In genomic region chr7:55974429-55974828, GRCm38 (mm10) we compare ENCODE assay signal across 13 mouse cellular contexts. TPM values are rescaled to one million over a fixed set of nuclear protein-coding genes. Genes with fewer than 3 reads are reported as not detected.
DNase-seq lines count a peak whose midpoint lies in the region; ATAC-seq and TF ChIP-seq lines count a peak whose summit lies in the region.
"Had no signal": no experiment of that assay in that cellular context is flagged by ENCODE, and none has a peak within 500 bp of the region (broad histone marks: within the 10 kb centered on the region; RNA-seq: fewer than 3 reads in every experiment).

No protein-coding gene starts in this region.

- H3K27me3 ChIP-seq in heart, adult 2 months (ENCODE audit: control insufficient read depth, insufficient read depth, low read length) = no peaks in the 10 kb centered on the region
- no peaks in the 10 kb centered on the region for H3K27me3 ChIP-seq in midbrain, postnatal 0 days (ENCODE audit: insufficient read depth, low read length)
- no peaks in the 10 kb centered on the region for H3K27me3 ChIP-seq in midbrain, embryonic 14.5 days (ENCODE audit: control insufficient read depth, insufficient read depth, low read length)
- H3K27me3 ChIP-seq in stomach, postnatal 0 days (ENCODE audit: control insufficient read depth, insufficient read depth, low read length) = no peaks in the 10 kb centered on the region
- H3K27me3 ChIP-seq: intestine, embryonic 15.5 days had no signal

- TF ChIP-seq POLR2A in heart, adult 2 months (IDR thresholded peaks at IDR 0.05; ENCODE audit: insufficient read depth, low read depth, low read length) = no peak
- no peak for TF ChIP-seq POLR2A in bone marrow, adult 2 months (IDR thresholded peaks at IDR 0.05; ENCODE audit: borderline replicate concordance, control insufficient read depth, low read depth, low read length)

- no peak overlapping the region for H3K4me2 ChIP-seq in midbrain, postnatal 0 days (ENCODE audit: low read depth, low read length, poor library complexity, severe bottlenecking)
- no peak overlapping the region for H3K4me2 ChIP-seq in midbrain, embryonic 14.5 days (ENCODE audit: low read length)
- H3K4me2 ChIP-seq in stomach, postnatal 0 days (replicated peaks; ENCODE audit: low read depth) = no peak overlapping the region
- H3K4me2 ChIP-seq: intestine, embryonic 15.5 days had no signal

- H3K79me2 ChIP-seq in heart, adult 2 months (replicated peaks; ENCODE audit: control insufficient read depth, insufficient read depth, low read length) = no peaks in the 10 kb centered on the region

- no peak overlapping the region for H3K27ac ChIP-seq in heart, adult 2 months
- H3K27ac ChIP-seq in midbrain, postnatal 0 days (ENCODE audit: low read depth, low read length) = no peak overlapping the region
- no peak overlapping the region for H3K27ac ChIP-seq in midbrain, embryonic 14.5 days (replicated peaks; ENCODE audit: low read depth, low read length)
- H3K27ac ChIP-seq in bone marrow, adult 2 months (ENCODE audit: control insufficient read depth, insufficient read depth, low read depth, low read length, poor library complexity) = no peak overlapping the region
- no peak overlapping the region for H3K27ac ChIP-seq in stomach, postnatal 0 days (replicated peaks)
- H3K27ac ChIP-seq: intestine, embryonic 15.5 days had no signal

- WGBS in heart, adult 2 months = 91% methylated on average over 2 of the region's 2 CpGs
- 100% methylated on average over 2 of the region's 2 CpGs for WGBS in midbrain, postnatal 0 days
- 95% methylated on average over 2 of the region's 2 CpGs for WGBS in midbrain, embryonic 14.5 days
- 97% methylated on average over 2 of the region's 2 CpGs for WGBS in bone marrow, adult 2 months
- WGBS in stomach, postnatal 0 days = 100% methylated on average over 2 of the region's 2 CpGs

- H3K9ac ChIP-seq in heart, adult 2 months (ENCODE audit: low read depth, low read length) = no peak overlapping the region
- H3K9ac ChIP-seq in midbrain, postnatal 0 days (replicated peaks; ENCODE audit: low read length, poor library complexity, severe bottlenecking) = no peak overlapping the region
- H3K9ac ChIP-seq in midbrain, embryonic 14.5 days (replicated peaks; ENCODE audit: low read length) = no peak overlapping the region
- no peak overlapping the region for H3K9ac ChIP-seq in stomach, postnatal 0 days (ENCODE audit: low read length)
- H3K9ac ChIP-seq: intestine, embryonic 15.5 days had no signal

- peak; percentile 32 for TF ChIP-seq CTCF in heart, adult 2 months (IDR thresholded peaks at IDR 0.05)
- peak; percentile 32; the same call in 1 of the 2 replicates for TF ChIP-seq CTCF in midbrain, postnatal 0 days (IDR thresholded peaks at IDR 0.05)
- TF ChIP-seq CTCF in bone marrow, adult 2 months (IDR thresholded peaks at IDR 0.05; ENCODE audit: control insufficient read depth, insufficient read depth, low read length) = peak; percentile 22; the same call in 1 of the 2 replicates
- TF ChIP-seq CTCF in stomach, postnatal 0 days (IDR thresholded peaks at IDR 0.05; ENCODE audit: low read depth) = peak; percentile 42

- intact Hi-C loops in heart, adult 2 months (cut with DNase I) = no loop called here
- intact Hi-C loops in heart, postnatal 25 days (cut with DNase I) = no loop called here

- TF ChIP-seq EP300 in heart, adult 2 months (IDR thresholded peaks at IDR 0.05; ENCODE audit: insufficient read depth, low read depth, low read length) = no peak
- no peak for TF ChIP-seq EP300 in stomach, postnatal 0 days (optimal IDR thresholded peaks at IDR 0.05)

- H3K9me3 ChIP-seq in midbrain, postnatal 0 days (ENCODE audit: low read length) = no peaks in the 10 kb centered on the region
- no peaks in the 10 kb centered on the region for H3K9me3 ChIP-seq in midbrain, embryonic 14.5 days (ENCODE audit: control insufficient read depth, low read length)
- no peaks in the 10 kb centered on the region for H3K9me3 ChIP-seq in stomach, postnatal 0 days (ENCODE audit: control insufficient read depth, low read length)
- H3K9me3 ChIP-seq: intestine, embryonic 15.5 days had no signal

- H3K4me1 ChIP-seq in heart, adult 2 months (ENCODE audit: control insufficient read depth, insufficient read depth, low read length) = no peaks in the 10 kb centered on the region
- H3K4me1 ChIP-seq in midbrain, postnatal 0 days (ENCODE audit: insufficient read depth, low read length) = no peaks in the 10 kb centered on the region
- H3K4me1 ChIP-seq in midbrain, embryonic 14.5 days (ENCODE audit: control insufficient read depth, insufficient read depth, low read length) = no peaks in the 10 kb centered on the region
- peaks cover 1% of the 10 kb centered on the region for H3K4me1 ChIP-seq in bone marrow, adult 2 months (ENCODE audit: control insufficient read depth, insufficient read depth, low read length)
- H3K4me1 ChIP-seq in stomach, postnatal 0 days (replicated peaks; ENCODE audit: control insufficient read depth, insufficient read depth) = no peaks in the 10 kb centered on the region
- H3K4me1 ChIP-seq: intestine, embryonic 15.5 days had no signal

- ATAC-seq in midbrain, postnatal 0 days (ENCODE audit: low FRiP score) = no peak
- ATAC-seq in midbrain, embryonic 14.5 days (ENCODE audit: low FRiP score, low TSS enrichment) = no peak
- no peak for ATAC-seq in stomach, postnatal 0 days (ENCODE audit: low FRiP score, low TSS enrichment)
- ATAC-seq: activated CD4-positive, CD25-positive, alpha-beta regulatory T cell, adult 4 months; intestine, embryonic 15.5 days had no signal

- no peak for DNase-seq in heart, adult 2 months
- no peak for DNase-seq in heart, postnatal 25 days (ENCODE audit: low spot score)
- DNase-seq in midbrain, postnatal 0 days (ENCODE audit: low spot score) = no peak
- DNase-seq in midbrain, embryonic 14.5 days = no peak
- no peak for DNase-seq in stomach, postnatal 0 days (ENCODE audit: low spot score)
- DNase-seq in cerebellum, postnatal 25 days = no peak
- no peak for DNase-seq in kidney, adult 9 months
- DNase-seq: cerebellum, adult 2 months; heart, adult 18-20 months; heart, postnatal 14 days had no signal

- no peak overlapping the region for H3K4me3 ChIP-seq in heart, adult 2 months
- no peak overlapping the region for H3K4me3 ChIP-seq in midbrain, postnatal 0 days (ENCODE audit: low read depth, low read length)
- no peak overlapping the region for H3K4me3 ChIP-seq in midbrain, embryonic 14.5 days (replicated peaks; ENCODE audit: low read depth, low read length)
- H3K4me3 ChIP-seq in bone marrow, adult 2 months (replicated peaks; ENCODE audit: control insufficient read depth, low read depth, low read length) = no peak overlapping the region
- no peak overlapping the region for H3K4me3 ChIP-seq in stomach, postnatal 0 days (ENCODE audit: low read depth, low read length)
- H3K4me3 ChIP-seq: intestine, embryonic 15.5 days had no signal

- no peaks in the 10 kb centered on the region for H3K36me3 ChIP-seq in heart, adult 2 months (ENCODE audit: control insufficient read depth, insufficient read depth, low read length)
- H3K36me3 ChIP-seq in midbrain, postnatal 0 days (ENCODE audit: insufficient read depth, low read length) = peaks cover 4% of the 10 kb centered on the region
- peaks cover 15% of the 10 kb centered on the region for H3K36me3 ChIP-seq in midbrain, embryonic 14.5 days (ENCODE audit: control insufficient read depth, insufficient read depth, low read length)
- H3K36me3 ChIP-seq in stomach, postnatal 0 days (ENCODE audit: control insufficient read depth, insufficient read depth, low read length) = no peaks in the 10 kb centered on the region
- H3K36me3 ChIP-seq: intestine, embryonic 15.5 days had no signal

RNA-seq across cellular contexts. Expression of gene Nipa2, which starts 12.2 kb away (rescaled TPM):
- 10 to 100 TPM; 37.7 to 39.4 TPM for total RNA-seq in heart, adult 2 months (2021)
- polyA plus RNA-seq in heart, adult 2 months (2012; rRNA removed) = 6.9 and 17.0 TPM in 2 replicates
- 10 to 100 TPM; 32.1 to 43.5 TPM for total RNA-seq in heart, postnatal 25 days (2021)
- total RNA-seq in midbrain, postnatal 0 days (2014; rRNA removed) = 28.9 and 38.8 TPM in 2 replicates
- polyA plus RNA-seq in midbrain, postnatal 0 days (2015; fragmentation: Nextera tagmentation; extraction: Ambion mirVana) = 28.0 and 31.3 TPM in 2 replicates
- polyA plus RNA-seq in midbrain, embryonic 14.5 days (2014; fragmentation: Nextera tagmentation; extraction: Ambion mirVana) = 37.3 and 45.1 TPM in 2 replicates
- polyA plus RNA-seq in bone marrow, adult 2 months (2011; ENCODE audit: insufficient read depth, insufficient read length, low replicate concordance, missing spikeins) = 8.9 and 23.8 TPM in 2 replicates
- 38.0 and 39.2 TPM in 2 replicates for polyA plus RNA-seq in stomach, postnatal 0 days (2015; fragmentation: Nextera tagmentation; extraction: Ambion mirVana)

RNA-seq across cellular contexts. Expression of gene Nipa1, which starts 45.3 kb away (rescaled TPM):
- total RNA-seq in heart, adult 2 months (2021) = 1 to 10 TPM; 5.5 to 6.3 TPM
- 3.7 and 6.2 TPM in 2 replicates for polyA plus RNA-seq in heart, adult 2 months (2012; rRNA removed)
- total RNA-seq in heart, postnatal 25 days (2021) = 1 to 10 TPM; 5.1 to 5.7 TPM
- 48.1 and 48.9 TPM in 2 replicates for total RNA-seq in midbrain, postnatal 0 days (2014; rRNA removed)
- polyA plus RNA-seq in midbrain, postnatal 0 days (2015; fragmentation: Nextera tagmentation; extraction: Ambion mirVana) = 30.3 and 31.7 TPM in 2 replicates
- polyA plus RNA-seq in midbrain, embryonic 14.5 days (2014; fragmentation: Nextera tagmentation; extraction: Ambion mirVana) = 19.4 and 20.1 TPM in 2 replicates
- 6.1 and 9.6 TPM in 2 replicates for polyA plus RNA-seq in bone marrow, adult 2 months (2011; ENCODE audit: insufficient read depth, insufficient read length, low replicate concordance, missing spikeins)
- polyA plus RNA-seq in stomach, postnatal 0 days (2015; fragmentation: Nextera tagmentation; extraction: Ambion mirVana) = 6.3 and 6.4 TPM in 2 replicates
